Mouse (Mus musculus): ENCODE data around the gene Gpc3. TPM values are rescaled to one million over a fixed set of nuclear protein-coding genes. Genes with fewer than 3 reads are reported as not detected.
"Not testable (repeated sequence)": the region's sequence is repeated elsewhere in the genome, so short reads cannot be mapped to it uniquely, and the experiment has no call there.

The Gpc3 gene
- total RNA-seq, 2 experiments from 2014 or later = not detected

DNA sequence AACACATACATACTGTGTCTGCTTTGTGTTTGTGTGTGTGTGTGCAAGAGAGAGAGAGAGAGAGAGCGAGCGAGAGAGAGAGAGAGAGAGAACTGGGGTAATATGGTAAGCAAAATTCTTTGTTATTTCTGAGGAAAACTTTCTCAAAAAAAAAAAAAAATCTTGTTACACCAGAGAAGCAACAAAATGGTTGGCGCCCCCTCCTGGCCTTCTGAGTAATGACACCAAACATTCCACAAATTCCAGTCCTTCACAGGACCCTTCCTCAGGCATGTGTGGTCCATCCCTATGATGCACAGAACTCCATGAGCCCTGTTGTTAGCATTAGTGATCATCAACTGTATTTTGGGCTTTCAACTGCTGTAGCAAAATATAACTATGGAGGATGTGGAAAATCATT lies 172.0 kb downstream of the Gpc3 start:
- ATAC-seq (replicated peaks; ENCODE audit: low FRiP score, poor library complexity, severe bottlenecking) = no peak

GRCm38 (mm10) chrX:52439421-52439820 lies 174.3 kb downstream of the Gpc3 start:
- ATAC-seq (replicated peaks; ENCODE audit: low FRiP score, poor library complexity, severe bottlenecking) = no peak

DNA sequence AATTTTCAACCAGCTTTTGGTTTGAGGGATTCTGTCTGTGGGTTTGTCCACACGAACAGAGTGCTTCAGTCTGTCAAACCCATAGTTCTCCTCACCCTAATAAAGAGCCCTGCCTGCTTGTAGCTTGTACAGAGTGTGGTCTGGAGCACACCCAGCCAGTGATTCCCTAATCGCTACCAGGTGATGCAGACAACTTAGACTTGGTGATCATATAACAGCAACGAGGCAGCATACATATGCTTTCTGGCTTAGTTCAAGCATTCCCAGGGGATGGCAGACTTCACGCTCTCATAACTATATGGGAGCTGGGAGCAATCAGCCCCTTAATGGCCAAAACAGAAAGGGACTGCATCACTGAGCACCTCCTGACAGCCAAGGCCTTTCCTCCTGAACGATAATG lies 188.1 kb downstream of the Gpc3 start:
- ATAC-seq (replicated peaks; ENCODE audit: low FRiP score, poor library complexity, severe bottlenecking) = no peak

DNA sequence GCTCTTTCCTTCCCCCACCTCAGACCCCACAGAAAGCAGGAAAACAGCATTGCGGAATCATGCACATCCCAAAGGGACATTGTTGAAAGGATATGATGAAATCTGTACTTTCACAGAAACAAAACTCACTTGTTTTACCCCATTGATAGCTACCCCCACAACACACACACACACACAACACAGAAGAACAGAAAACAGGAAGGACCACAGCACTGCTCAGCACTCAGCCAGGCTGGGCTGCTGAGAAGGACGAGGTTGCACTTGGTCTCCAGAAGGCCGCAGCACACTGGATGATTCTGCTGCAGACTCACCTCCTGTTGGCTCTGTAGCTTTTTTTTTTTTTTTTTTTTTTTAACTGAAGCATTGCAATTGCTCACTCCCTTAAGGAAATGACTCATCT lies 193.9 kb downstream of the Gpc3 start:
- ATAC-seq (replicated peaks; ENCODE audit: low FRiP score, poor library complexity, severe bottlenecking) = no peak

DNA sequence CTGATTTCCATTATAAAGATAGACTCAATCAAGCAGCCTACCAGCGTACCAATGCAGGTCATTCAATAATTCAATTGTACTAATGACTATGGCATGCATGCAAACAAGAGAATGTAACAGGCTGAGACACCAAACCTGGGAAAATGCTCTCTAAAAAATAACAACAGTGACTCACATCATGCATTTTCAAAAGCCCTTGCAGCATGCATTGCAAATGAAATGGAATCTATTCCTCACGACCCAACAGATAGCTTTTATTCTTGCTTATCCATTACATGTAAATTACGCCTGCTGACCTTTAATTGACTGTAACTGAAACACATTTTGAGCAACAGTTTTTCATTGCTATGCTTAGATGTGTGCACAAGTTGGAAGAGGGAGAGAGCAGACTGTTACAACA lies 200.8 kb downstream of the Gpc3 start:
- ATAC-seq (replicated peaks; ENCODE audit: low FRiP score, poor library complexity, severe bottlenecking) = no peak

DNA sequence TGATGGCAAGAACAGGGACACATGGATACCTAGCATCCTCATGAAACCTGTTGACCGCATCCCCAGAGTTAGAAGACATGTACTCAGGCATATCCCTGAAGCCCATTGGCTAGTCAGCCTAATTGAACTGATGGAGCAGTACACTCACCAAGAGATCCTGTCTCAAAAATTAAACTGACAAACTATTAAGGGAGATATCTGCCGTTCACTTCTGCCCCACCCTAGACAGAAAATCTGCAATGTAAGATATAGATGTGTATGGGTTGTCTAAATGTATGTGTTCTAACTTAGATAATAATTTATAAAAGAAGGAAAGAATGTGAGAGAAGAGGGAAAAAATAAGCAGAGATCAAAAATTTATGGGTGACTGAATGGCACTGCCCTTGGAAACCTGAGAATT lies 212.6 kb downstream of the Gpc3 start:
- ATAC-seq (replicated peaks; ENCODE audit: low FRiP score, poor library complexity, severe bottlenecking) = no peak

- ATAC-seq (replicated peaks; ENCODE audit: low FRiP score, poor library complexity, severe bottlenecking) = no peak
These were observed 238.6 kb downstream of the Gpc3 start for GRCm38 (mm10) chrX:52375129-52375528.

GRCm38 (mm10) chrX:52374209-52374608 lies 239.5 kb downstream of the Gpc3 start:
- no peak for ATAC-seq (replicated peaks; ENCODE audit: low FRiP score, poor library complexity, severe bottlenecking)

- ATAC-seq (replicated peaks; ENCODE audit: low FRiP score, poor library complexity, severe bottlenecking) = no peak
These were observed 241.3 kb downstream of the Gpc3 start for GRCm38 (mm10) chrX:52372436-52372835.

DNA sequence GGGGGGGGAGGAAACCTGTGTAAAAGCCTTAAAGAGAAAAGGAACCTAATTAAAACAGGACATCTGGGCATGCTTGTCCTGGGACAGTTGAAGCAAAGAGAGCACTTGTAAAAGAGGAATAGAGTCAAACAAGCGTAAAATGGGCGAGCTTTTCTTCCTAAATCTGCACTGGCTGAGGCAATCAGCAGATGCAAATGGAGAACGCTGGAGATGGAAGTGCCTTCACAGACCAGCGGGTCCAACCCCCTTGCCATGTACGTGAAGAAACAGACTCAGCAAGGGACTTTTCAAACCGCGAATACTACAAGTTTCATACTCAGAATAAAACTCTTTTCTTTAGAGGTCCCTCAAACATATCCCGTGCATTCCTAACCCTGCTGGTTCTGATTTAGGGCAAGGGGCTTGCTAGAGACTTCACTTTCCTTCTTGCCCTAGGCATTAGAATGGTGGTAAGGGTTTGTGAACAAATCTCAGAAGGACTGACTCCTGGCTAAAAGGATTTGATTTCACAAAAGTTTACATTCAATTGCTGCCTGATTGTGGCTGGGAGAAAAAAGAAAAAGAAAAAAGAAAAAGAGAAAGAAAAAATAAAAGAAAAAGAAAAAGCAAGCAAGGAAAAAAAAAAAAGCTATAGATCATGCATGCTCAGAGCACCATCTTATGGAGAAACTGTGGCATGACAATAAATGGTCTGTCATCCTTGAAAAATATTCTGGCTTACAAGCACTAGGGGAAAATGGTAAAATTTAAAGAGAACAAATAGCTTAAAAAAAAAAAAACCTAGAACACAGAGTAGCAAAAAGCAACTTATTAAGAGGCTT lies 243.6 kb downstream of the Gpc3 start:
- ATAC-seq (replicated peaks; ENCODE audit: low FRiP score, poor library complexity, severe bottlenecking) = no peak

DNA sequence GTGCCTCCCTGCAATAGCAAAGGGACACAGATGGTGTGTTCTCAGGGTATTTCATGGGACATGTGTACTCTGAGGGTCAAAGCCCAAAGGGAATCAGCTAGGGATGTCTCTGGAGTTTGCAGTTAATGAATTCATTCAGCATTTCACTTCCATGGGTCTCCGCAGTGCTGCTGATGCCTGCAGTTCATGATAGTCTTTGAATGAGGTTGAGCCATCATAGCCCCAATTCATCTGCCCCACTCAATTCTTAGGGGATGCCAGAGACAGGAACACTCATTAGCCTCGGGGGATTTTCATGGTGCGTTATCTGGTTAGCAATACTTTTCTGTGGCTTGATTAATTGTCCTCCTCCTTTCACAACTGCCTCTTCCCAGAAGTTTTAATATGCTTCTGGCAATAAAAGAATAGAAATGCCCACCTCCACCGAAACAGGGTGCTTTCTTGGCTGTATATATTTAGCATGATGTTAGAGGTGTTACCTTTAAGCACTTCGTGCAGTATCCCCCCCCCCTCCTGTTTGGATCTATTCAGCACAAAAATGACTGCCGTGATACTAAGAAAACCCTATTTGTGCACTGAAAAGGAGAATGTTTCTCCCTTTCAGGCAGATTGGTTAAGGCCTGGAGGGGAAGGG lies 244.3 kb downstream of the Gpc3 start:
- no peak for ATAC-seq (replicated peaks; ENCODE audit: low FRiP score, poor library complexity, severe bottlenecking)

DNA sequence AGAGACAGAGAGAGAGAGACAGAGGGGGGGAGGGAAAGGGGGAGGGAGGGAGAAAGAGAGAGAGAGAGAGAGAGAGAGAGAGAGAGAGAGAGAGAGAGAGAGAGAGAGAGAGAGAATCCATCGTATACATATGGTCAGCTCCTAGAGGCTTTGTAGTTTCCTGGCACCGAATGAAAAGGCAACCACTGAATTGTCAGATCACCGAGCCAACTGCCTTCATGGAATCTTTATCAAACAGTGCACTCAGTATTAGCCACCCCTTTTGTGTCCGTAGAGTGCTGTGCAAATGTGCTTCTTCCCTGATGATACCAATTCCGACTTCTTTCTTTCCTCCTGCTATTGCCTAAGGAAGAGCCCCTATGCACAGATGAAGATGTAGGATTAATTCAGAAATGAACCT lies 246.9 kb downstream of the Gpc3 start:
- ATAC-seq (replicated peaks; ENCODE audit: low FRiP score, poor library complexity, severe bottlenecking) = no peak

GRCm38 (mm10) chrX:52365790-52366189 lies 248.0 kb downstream of the Gpc3 start:
- ATAC-seq (replicated peaks; ENCODE audit: low FRiP score, poor library complexity, severe bottlenecking) = no peak

DNA sequence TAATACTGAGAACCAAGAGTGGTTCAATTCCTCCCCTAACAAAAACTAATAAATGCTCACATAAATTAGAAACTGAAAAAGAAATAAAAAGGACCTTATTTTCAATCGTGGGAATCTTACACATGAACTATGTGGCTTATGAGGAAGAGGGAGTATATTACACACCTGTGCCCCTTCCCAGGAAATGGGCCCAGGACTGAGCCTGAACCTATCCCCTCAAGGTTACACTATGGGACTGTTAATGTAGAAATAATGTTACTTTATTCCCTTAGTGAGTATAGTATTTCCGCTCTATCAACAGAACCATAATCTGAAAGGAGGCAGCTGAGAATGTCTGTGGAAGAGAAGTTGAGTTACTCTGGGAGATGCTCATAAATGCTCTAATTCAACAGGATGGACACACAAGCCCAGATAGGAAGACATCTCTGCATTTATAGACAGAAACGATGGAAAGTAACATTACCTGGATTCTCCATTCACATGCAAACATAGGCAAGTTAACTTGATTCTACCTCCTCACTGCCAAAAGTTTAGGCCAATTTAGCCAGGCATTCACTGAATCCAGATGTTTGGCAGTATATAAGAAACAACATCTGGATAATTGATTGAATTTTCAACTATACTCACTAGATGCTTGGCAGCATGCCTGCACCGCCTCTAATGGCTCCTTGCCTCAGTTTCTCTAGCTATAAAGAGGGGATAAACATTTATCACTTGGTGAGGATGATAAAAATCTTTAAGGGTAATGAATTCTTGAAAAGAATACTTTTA lies 251.3 kb downstream of the Gpc3 start:
- ATAC-seq (replicated peaks; ENCODE audit: low FRiP score, poor library complexity, severe bottlenecking) = no peak

DNA sequence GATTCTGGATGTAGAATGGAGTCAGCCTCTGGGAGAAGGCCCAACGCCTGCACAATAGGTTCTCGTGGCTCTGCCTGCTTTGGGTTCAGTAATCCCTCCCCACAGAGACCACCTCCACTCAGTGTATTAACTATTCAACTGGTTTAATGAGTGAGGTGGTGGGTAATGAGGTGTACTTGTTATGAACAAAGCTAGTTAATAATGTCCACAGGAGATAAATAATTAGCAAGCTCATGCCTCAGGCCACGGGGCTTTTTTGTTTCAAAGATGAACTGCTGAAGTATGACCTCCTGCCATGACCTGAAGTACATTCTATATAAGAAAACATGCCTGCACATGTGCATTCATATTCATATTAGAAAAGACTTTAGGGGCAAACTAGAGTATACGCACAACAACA lies 260.8 kb downstream of the Gpc3 start:
- no peak for ATAC-seq (replicated peaks; ENCODE audit: low FRiP score, poor library complexity, severe bottlenecking)

GRCm38 (mm10) chrX:52350631-52351030 lies 263.1 kb downstream of the Gpc3 start:
- not testable (repeated sequence) for ATAC-seq (replicated peaks; ENCODE audit: low FRiP score, poor library complexity, severe bottlenecking)

DNA sequence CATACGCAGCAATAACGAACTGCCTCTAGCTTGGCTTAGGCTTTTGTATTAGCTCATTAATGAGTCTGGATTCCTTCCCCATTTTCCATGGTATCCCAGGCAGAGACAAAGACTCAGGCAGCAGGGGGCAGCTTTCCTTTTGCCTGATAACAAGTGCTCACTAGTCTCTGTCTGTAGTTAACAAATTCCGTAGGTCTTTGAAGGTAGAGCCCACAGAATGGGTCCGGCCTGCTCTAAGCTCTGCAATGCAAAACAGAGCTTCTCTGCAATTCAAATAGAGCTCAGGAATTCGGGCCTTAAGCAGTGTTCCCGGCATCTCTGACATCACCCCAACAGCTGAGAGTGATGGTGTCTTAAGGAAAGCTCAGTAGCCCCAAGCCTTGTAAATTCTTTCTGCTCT lies 265.0 kb downstream of the Gpc3 start:
- ATAC-seq (replicated peaks; ENCODE audit: low FRiP score, poor library complexity, severe bottlenecking) = no peak

DNA sequence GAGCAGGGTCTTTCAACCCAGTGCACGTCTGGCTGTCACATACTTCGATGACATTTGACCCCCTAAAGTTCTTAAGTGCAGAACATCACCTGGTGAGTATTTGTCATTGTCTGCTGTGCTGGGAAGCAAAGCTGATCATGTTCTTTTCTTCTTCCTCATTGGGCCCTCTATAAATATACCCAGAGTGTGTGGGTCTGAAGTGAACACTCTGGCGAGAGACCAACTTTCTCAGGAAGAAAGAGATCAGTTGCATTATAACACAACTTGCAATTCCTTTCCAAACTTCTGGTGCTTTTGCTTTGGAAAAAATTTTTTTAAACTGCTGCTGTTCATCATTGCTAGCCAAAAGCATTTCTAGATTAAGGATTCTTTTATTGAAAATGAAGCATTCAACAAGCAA lies 269.7 kb downstream of the Gpc3 start:
- ATAC-seq (replicated peaks; ENCODE audit: low FRiP score, poor library complexity, severe bottlenecking) = no peak

DNA sequence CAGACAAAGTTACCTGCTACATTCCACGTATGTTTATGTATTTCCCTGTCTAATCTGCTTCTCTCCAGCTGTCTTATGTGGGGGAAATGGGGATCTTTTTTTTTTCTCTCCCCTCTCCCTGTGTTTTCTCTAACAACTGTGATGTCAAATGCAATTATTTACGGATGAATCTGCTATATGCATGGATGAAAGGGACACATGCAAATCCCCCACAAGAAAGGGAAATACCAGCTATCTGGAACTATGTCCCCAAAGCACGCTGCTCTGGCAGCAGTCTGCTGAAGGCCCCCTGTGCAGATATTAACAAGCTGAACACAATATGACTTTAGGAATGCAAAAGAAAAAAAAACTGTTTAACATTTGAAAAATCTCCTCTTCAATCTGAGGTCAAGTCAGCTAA lies 273.5 kb downstream of the Gpc3 start:
- ATAC-seq (replicated peaks; ENCODE audit: low FRiP score, poor library complexity, severe bottlenecking) = no peak

DNA sequence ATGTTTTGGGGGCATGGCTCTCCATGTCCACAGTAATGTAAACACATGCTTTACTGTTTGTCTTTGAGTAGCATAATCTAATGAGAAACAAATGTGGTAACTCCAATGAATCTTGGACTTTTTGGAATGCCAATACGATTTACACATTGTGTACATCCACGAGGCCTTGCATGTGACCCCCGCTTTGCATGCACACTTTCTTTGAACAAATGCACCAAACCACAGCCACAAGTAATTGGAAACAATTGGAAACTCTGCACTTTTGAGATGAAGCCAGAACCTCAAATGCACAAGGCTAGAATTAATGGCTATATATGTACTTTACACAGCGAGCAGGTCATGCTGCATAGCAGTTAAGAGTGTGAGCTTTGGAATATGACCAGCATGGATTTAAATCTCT lies 292.0 kb downstream of the Gpc3 start:
- no peak for ATAC-seq (replicated peaks; ENCODE audit: low FRiP score, poor library complexity, severe bottlenecking)

GRCm38 (mm10) chrX:52320653-52321052 lies 293.1 kb downstream of the Gpc3 start:
- ATAC-seq (replicated peaks; ENCODE audit: low FRiP score, poor library complexity, severe bottlenecking) = no peak

Data from erythroblast, adult 5-6 weeks (primary cell).